Mouse (Mus musculus): ENCODE data around the gene Gse1. TPM values are rescaled to one million over a fixed set of nuclear protein-coding genes. Genes with fewer than 3 reads are reported as not detected.

The Gse1 gene
- polyA plus RNA-seq, 1 experiment = 14.8 TPM

- TF ChIP-seq POLR2A (IDR thresholded peaks at IDR 0.05; ENCODE audit: low read depth, low read length) = no peak
- TF ChIP-seq CTCF (conservative IDR thresholded peaks at IDR 0.05; ENCODE audit: insufficient read depth, insufficient read length, low read depth, low read length) = no peak
- peaks cover 67% of the 10 kb centered on the region for H3K4me1 ChIP-seq (ENCODE audit: control insufficient read depth, insufficient read depth, low read length)
- 51% methylated on average over 16 of the region's 16 CpGs for WGBS
These were observed 265.5 kb downstream of the Gse1 start for GRCm38 (mm10) chr8:120493508-120494464.

GRCm38 (mm10) chr8:120494903-120495302, 266.6 kb downstream of the Gse1 start:
- no peak for TF ChIP-seq POLR2A (IDR thresholded peaks at IDR 0.05; ENCODE audit: low read depth, low read length)
- no peak for TF ChIP-seq CTCF (conservative IDR thresholded peaks at IDR 0.05; ENCODE audit: insufficient read depth, insufficient read length, low read depth, low read length)
- WGBS = 7% methylated on average over 15 of the region's 15 CpGs
- H3K4me3 ChIP-seq (ENCODE audit: insufficient read depth, low read depth, low read length) = no peak overlapping the region
- H3K27me3 ChIP-seq (replicated peaks; ENCODE audit: control insufficient read depth, insufficient read depth, low read length) = no peaks in the 10 kb centered on the region
- H3K27ac ChIP-seq (ENCODE audit: insufficient read depth, low read depth, low read length) = peak overlapping the region; percentile 13
- H3K36me3 ChIP-seq (ENCODE audit: control insufficient read depth, insufficient read depth, low read length) = no peaks in the 10 kb centered on the region
- peaks cover 70% of the 10 kb centered on the region for H3K4me1 ChIP-seq (ENCODE audit: control insufficient read depth, insufficient read depth, low read length)
- DNase-seq = peak; percentile 98

More at GRCm38 (mm10) chr8:120493508-120494464, 265.5 kb downstream of the Gse1 start:
- Histone ChIP-seq H3K27ac (ENCODE audit: insufficient read depth, low read depth, low read length) (no peak overlapping the region), H3K27me3 (replicated peaks; ENCODE audit: control insufficient read depth, insufficient read depth, low read length) (no peaks in the 10 kb centered on the region), H3K4me3 (ENCODE audit: insufficient read depth, low read depth, low read length) (no peak overlapping the region), H3K36me3 (ENCODE audit: control insufficient read depth, insufficient read depth, low read length) (no peaks in the 10 kb centered on the region)
- no peak for DNase-seq

DNA sequence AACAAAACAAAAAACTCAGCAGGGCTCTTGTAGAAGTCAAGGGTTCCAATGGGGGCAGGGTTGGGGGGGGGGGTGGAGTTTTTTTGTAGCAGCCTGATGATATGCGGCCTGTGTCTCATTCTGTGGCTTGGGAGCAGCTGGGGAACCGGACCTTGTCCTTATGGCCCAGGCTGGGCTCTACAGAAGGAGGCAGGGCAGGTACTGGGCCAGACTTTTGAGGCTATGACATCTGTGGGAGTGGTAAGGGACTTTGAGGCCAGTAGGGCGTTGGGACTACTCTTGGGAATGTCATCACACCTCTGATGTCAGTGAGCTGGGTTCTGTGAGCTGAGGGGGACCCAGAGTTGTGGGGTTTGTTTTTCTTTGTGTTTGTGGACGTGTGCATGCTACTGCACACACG, 267.2 kb downstream of the Gse1 start:
- TF ChIP-seq CTCF (conservative IDR thresholded peaks at IDR 0.05; ENCODE audit: insufficient read depth, insufficient read length, low read depth, low read length) (no peak), POLR2A (IDR thresholded peaks at IDR 0.05; ENCODE audit: low read depth, low read length) (no peak)
- Histone ChIP-seq H3K4me3 (ENCODE audit: insufficient read depth, low read depth, low read length) (no peak overlapping the region), H3K27ac (ENCODE audit: insufficient read depth, low read depth, low read length) (peak overlapping the region; percentile 15), H3K27me3 (replicated peaks; ENCODE audit: control insufficient read depth, insufficient read depth, low read length) (no peaks in the 10 kb centered on the region), H3K36me3 (ENCODE audit: control insufficient read depth, insufficient read depth, low read length) (no peaks in the 10 kb centered on the region), H3K4me1 (ENCODE audit: control insufficient read depth, insufficient read depth, low read length) (peaks cover 68% of the 10 kb centered on the region)
- 50% methylated on average over 5 of the region's 5 CpGs for WGBS
- peak; percentile 60 for DNase-seq

- 98% methylated on average over 15 of the region's 15 CpGs for WGBS
- Histone ChIP-seq H3K27ac (ENCODE audit: insufficient read depth, low read depth, low read length) (no peak overlapping the region), H3K4me1 (ENCODE audit: control insufficient read depth, insufficient read depth, low read length) (peaks cover 68% of the 10 kb centered on the region), H3K27me3 (replicated peaks; ENCODE audit: control insufficient read depth, insufficient read depth, low read length) (no peaks in the 10 kb centered on the region), H3K36me3 (ENCODE audit: control insufficient read depth, insufficient read depth, low read length) (no peaks in the 10 kb centered on the region), H3K4me3 (ENCODE audit: insufficient read depth, low read depth, low read length) (no peak overlapping the region)
- no peak for DNase-seq
- TF ChIP-seq POLR2A (IDR thresholded peaks at IDR 0.05; ENCODE audit: low read depth, low read length) = no peak
These were observed 268.2 kb downstream of the Gse1 start for GRCm38 (mm10) chr8:120496478-120496877.

DNA sequence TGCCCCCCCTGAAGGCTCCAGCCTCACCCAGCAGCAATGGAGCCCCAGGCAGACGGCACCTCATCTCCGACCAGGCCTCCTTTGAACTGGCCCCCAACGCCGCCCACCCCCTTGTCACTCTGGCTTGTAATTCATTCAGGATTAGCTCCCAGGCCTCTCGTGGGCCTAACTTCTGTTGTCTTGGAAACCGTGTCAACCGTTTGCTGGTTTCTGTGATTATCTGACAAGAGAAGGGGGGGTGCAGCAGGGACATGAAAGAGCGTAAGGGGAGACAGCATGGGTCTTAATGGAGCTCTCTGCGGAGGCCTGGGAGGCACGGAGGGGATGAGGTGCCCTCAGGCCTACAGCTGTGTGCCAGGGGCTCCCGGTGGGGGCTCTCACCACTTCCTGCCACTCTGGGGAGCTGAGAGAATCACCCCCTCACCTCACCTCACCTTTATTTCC, 269.3 kb downstream of the Gse1 start:
- H3K4me1 ChIP-seq (ENCODE audit: control insufficient read depth, insufficient read depth, low read length) = peaks cover 63% of the 10 kb centered on the region
- TF ChIP-seq POLR2A (IDR thresholded peaks at IDR 0.05; ENCODE audit: low read depth, low read length) (no peak), CTCF (conservative IDR thresholded peaks at IDR 0.05; ENCODE audit: insufficient read depth, insufficient read length, low read depth, low read length) (no peak)
- H3K36me3 ChIP-seq (ENCODE audit: control insufficient read depth, insufficient read depth, low read length) = no peaks in the 10 kb centered on the region
- H3K27ac ChIP-seq (ENCODE audit: insufficient read depth, low read depth, low read length) = no peak overlapping the region
- H3K4me3 ChIP-seq (ENCODE audit: insufficient read depth, low read depth, low read length) = no peak overlapping the region
- WGBS = 75% methylated on average over 11 of the region's 11 CpGs
- no peak for DNase-seq
- H3K27me3 ChIP-seq (replicated peaks; ENCODE audit: control insufficient read depth, insufficient read depth, low read length) = no peaks in the 10 kb centered on the region

GRCm38 (mm10) chr8:120498349-120498831, 270.1 kb downstream of the Gse1 start:
- H3K4me1 ChIP-seq (ENCODE audit: control insufficient read depth, insufficient read depth, low read length) = peaks cover 58% of the 10 kb centered on the region
- H3K27ac ChIP-seq (ENCODE audit: insufficient read depth, low read depth, low read length) = peak overlapping the region; percentile 58
- WGBS = 23% methylated on average over 4 of the region's 4 CpGs
- no peak for DNase-seq
- no peaks in the 10 kb centered on the region for H3K27me3 ChIP-seq (replicated peaks; ENCODE audit: control insufficient read depth, insufficient read depth, low read length)
- no peaks in the 10 kb centered on the region for H3K36me3 ChIP-seq (ENCODE audit: control insufficient read depth, insufficient read depth, low read length)
- H3K4me3 ChIP-seq (ENCODE audit: insufficient read depth, low read depth, low read length) = no peak overlapping the region
- TF ChIP-seq CTCF (conservative IDR thresholded peaks at IDR 0.05; ENCODE audit: insufficient read depth, insufficient read length, low read depth, low read length) (no peak), POLR2A (IDR thresholded peaks at IDR 0.05; ENCODE audit: low read depth, low read length) (no peak)

DNA sequence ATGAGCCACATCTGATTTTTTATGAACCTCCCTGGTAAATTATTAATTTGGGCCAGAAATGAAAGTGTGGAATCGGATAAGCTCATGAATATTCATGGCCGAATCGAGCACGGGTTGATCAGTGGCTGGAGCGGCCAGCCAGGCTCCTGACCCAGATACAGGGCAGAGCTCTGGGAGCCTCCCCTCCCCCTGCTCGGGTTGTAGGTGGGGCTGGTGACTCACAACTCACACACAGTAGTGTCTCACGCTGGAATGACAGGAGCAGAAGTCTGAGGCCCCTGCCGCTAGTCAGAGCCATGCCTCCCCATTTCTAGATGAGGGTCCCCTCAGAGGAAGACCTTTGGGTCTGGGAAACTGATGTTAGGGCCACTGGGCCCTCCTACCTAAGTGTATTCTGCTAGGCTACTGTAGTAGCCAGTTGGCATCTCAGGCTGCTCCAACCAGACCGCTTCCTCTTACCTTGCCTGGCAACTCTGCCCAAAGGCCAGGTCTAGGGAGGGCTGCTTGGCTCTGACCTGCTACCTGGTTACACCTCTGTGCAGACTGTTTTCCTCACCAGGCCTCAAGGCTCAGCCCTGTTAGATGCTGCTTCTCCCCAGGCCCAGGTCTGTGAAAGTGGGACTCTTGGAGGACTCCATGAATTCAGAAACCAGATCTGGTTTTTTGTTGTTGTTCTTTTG, 270.8 kb downstream of the Gse1 start:
- peak overlapping the region; percentile 58 for H3K27ac ChIP-seq (ENCODE audit: insufficient read depth, low read depth, low read length)
- TF ChIP-seq CTCF (conservative IDR thresholded peaks at IDR 0.05; ENCODE audit: insufficient read depth, insufficient read length, low read depth, low read length) (no peak), POLR2A (IDR thresholded peaks at IDR 0.05; ENCODE audit: low read depth, low read length) (no peak)
- peaks cover 55% of the 10 kb centered on the region for H3K4me1 ChIP-seq (ENCODE audit: control insufficient read depth, insufficient read depth, low read length)
- no peaks in the 10 kb centered on the region for H3K36me3 ChIP-seq (ENCODE audit: control insufficient read depth, insufficient read depth, low read length)
- H3K27me3 ChIP-seq (replicated peaks; ENCODE audit: control insufficient read depth, insufficient read depth, low read length) = no peaks in the 10 kb centered on the region
- DNase-seq = peak; percentile 96
- WGBS = 14% methylated on average over 9 of the region's 9 CpGs
- no peak overlapping the region for H3K4me3 ChIP-seq (ENCODE audit: insufficient read depth, low read depth, low read length)

All from kidney, adult 2 months (tissue).